Mouse (Mus musculus) embryonic facial prominence, embryonic 10.5 days (tissue): Measurements from ENCODE around the gene Dusp23. TPM values are rescaled to one million over a fixed set of nuclear protein-coding genes. Genes with fewer than 3 reads are reported as not detected.

Experiments
- DNase-seq: peaks from one replicate; pipeline ENCODE4 v3.0.0-alpha.2; 2017; ENCODE audit warnings: low spot score
- H3K27ac ChIP-seq: fragments of 300-500 bp; sonication (generic); replicated peaks from 2 replicates; pipeline ENCODE4 v1.5.1; 2016; ENCODE audit warnings: mild to moderate bottlenecking
- H3K27me3 ChIP-seq: fragments of 300-500 bp; sonication (generic); replicated peaks from 2 replicates; pipeline ENCODE4 v1.6.1; 2016; ENCODE audit warnings: low read depth, mild to moderate bottlenecking; ENCODE audit not compliant: poor library complexity, severe bottlenecking
- H3K36me3 ChIP-seq: fragments of 300-500 bp; sonication (generic); replicated peaks from 2 replicates; pipeline ENCODE4 v1.6.1; 2016; ENCODE audit warnings: mild to moderate bottlenecking, moderate library complexity
- H3K4me1 ChIP-seq: fragments of 300-500 bp; sonication (generic); 2 replicates; pipeline ENCODE4 v1.6.1; 2016
- H3K4me3 ChIP-seq: fragments of 300-500 bp; sonication (generic); 2 replicates; pipeline ENCODE4 v1.5.1; 2016; ENCODE audit warnings: mild to moderate bottlenecking, moderate library complexity
- H3K9me3 ChIP-seq: fragments of 300-500 bp; sonication (generic); 2 replicates; pipeline ENCODE4 v1.6.1; 2016; ENCODE audit warnings: mild to moderate bottlenecking
- WGBS: fragments of 180-500 bp; shearing (Covaris S2); methylation state at CpG from one replicate; pipeline ENCODE4 v1.1.7; 2016; 5-methylcytosine and 5-hydroxymethylcytosine counted together
- polyA plus RNA-seq: library from polyadenylated mRNA; unstranded; fragments of >200 nt; fragmentation: Nextera tagmentation; extraction: Ambion mirVana; gene quantifications from 2 replicates; pipeline ENCODE4 v1.2.1, GENCODE M21; 2016

Dusp23 gene
- polyA plus RNA-seq, 1 experiment from 2014 or later, result 9.9 TPM

DNA sequence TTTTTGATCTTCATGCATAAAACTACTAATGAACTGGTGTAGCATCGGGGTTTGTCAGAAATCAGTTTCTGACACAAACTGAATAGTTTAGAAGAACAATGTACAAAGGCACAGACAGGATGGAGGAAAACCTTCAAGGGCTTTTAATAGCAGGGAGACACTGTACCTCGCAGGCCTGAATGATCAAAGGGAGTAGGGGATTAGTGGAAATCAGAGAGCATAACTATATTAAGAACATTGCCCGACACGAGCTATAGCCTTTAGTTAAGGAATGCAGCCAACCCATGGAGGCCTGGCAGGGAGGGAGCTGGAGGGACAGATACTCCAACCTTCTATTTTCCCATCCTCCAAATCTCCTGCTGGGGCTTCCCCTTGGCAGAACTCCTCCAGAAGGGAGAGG lies 14.5 kb upstream of the Dusp23 start:
- no peak for DNase-seq
- 0 out of 2 replicates have a peak, but pooled peaks cover 3% of the 10 kb centered on the region for H3K4me1 ChIP-seq
- H3K27ac ChIP-seq, result no peak overlapping the region
- no peaks in the 10 kb centered on the region for H3K36me3 ChIP-seq
- H3K4me3 ChIP-seq, result no peak overlapping the region
- H3K9me3 ChIP-seq, result no peaks in the 10 kb centered on the region
- no peaks in the 10 kb centered on the region for H3K27me3 ChIP-seq
- WGBS, result 40% methylated on average over 4 of the region's 4 CpGs

DNA sequence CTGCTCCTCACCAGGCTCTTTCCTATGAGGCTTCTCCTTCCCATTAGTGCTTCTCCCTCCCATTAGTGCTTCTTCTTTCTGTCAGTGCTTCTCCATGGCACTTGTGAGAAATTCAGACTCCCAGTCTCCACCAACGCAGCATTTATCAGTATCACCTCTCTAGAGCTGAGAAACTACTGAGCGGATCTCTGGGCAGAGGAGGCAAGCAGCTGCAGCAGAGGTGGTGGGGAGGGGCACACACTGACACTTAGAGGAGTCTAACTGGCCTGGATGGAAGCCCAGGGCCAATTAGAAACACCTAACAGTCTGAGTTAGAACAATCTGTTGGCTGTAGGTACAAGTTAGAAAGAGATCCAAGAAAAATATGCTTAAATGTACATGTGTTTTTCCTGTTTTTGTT lies 6.0 kb upstream of the Dusp23 start:
- WGBS, result 64% methylated on average over 2 of the region's 2 CpGs
- DNase-seq, result no peak
- no peaks in the 10 kb centered on the region for H3K4me1 ChIP-seq
- no peaks in the 10 kb centered on the region for H3K27me3 ChIP-seq
- no peak overlapping the region for H3K4me3 ChIP-seq
- no peak overlapping the region for H3K27ac ChIP-seq
- no peaks in the 10 kb centered on the region for H3K9me3 ChIP-seq
- no peaks in the 10 kb centered on the region for H3K36me3 ChIP-seq

DNA sequence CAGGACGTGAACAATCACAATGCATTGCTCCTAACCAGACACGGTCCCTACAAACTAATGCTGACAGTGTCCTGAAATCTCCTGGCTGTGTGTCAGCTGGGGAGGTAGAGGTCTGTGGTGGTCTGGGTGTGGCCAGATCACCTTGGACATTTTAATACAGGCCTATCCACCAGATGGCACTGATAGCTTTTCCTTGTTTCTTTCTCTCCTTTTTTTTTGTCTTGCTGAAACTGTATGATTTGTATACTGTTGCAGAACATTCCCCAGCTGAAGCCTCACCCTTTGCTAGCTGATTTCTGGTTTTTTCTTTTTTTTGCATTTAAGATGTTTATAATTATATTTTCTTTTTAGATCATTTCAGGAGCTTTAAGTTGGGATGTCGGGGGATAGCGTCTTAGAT lies 5.0 kb upstream of the Dusp23 start:
- Histone ChIP-seq H3K4me3 (no peak overlapping the region), H3K36me3 (no peaks in the 10 kb centered on the region)
- 86% methylated on average over 4 of the region's 4 CpGs for WGBS

DNA sequence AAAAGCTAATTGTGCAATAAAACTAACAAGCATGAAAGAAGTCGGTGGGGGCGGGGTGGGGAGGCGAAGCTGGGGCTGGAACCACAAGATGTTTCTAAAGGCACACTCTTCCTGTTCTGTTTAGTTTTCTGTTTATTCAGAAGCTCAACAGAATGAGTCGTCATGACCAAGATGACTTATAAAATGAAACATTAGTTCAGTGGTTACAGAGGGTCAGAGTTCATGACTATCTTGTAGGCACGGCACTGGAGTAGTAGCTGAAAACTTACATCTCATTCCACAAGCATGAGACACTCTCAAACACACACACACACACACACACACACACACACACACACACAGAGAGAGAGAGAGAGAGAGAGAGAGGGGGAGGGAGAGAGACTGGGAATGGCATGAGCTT lies 3.5 kb upstream of the Dusp23 start:
- Histone ChIP-seq H3K4me1 (0 out of 2 replicates have a peak, but pooled peaks cover 9% of the 10 kb centered on the region), H3K27me3 (no peaks in the 10 kb centered on the region), H3K27ac (no peak overlapping the region), H3K36me3 (no peaks in the 10 kb centered on the region), H3K4me3 (no peak overlapping the region), H3K9me3 (no peaks in the 10 kb centered on the region)
- whole genome bisulfite sequencing, result 92% methylated on average over 5 of the region's 5 CpGs
- DNase-seq, result no peak

More for the DNA sequence above, 5.0 kb upstream of the Dusp23 start:
- Histone ChIP-seq H3K4me1 (no peaks in the 10 kb centered on the region), H3K27me3 (no peaks in the 10 kb centered on the region), H3K27ac (no peak overlapping the region), H3K9me3 (no peaks in the 10 kb centered on the region)
- DNase-seq, result no peak

DNA sequence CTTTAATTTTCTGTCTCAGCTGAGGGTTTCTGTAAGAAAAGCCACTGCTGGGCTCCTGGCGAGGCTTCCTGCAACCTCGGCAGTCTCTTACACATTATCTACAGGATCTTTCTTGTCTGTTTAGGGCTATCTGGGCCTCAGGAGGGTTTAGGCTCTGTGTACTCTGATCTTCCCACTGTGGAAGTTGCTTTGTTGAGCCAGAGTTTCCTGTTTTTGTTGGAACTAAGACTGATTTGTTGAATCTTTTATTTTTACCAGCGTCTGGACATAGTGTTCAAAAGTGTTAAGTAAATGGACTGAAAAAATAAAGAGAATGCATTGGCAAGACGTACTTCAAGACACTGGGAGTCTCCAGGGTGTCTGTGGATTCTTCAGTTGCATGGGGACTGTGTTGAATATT lies 2.5 kb upstream of the Dusp23 start:
- Histone ChIP-seq H3K4me1 (peaks cover 14% of the 10 kb centered on the region), H3K9me3 (no peaks in the 10 kb centered on the region), H3K4me3 (no peak overlapping the region), H3K27ac (no peak overlapping the region), H3K36me3 (no peaks in the 10 kb centered on the region), H3K27me3 (no peaks in the 10 kb centered on the region)
- DNase-seq, result no peak
- WGBS, result 60% methylated on average over 4 of the region's 4 CpGs

DNA sequence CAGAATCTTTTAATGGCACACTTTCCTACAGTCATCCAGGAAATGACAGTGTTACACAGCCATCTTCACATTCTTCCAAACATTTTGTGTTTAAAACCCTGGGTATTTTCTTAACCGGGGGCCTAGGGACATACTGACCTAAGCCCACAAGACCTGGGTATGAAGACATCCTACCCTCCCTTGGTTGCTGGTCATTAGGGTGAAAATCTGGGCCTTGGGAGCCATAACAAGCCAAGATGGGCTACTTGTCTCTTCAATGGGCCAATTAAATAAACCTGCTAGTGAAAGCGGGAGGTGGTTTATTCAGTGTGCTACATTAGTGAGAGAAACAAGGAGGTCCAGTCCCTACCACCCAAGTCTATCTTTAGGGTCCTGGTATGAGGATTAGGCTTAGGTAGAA lies 1.4 kb upstream of the Dusp23 start:
- H3K36me3 ChIP-seq, result no peaks in the 10 kb centered on the region
- DNase-seq, result no peak
- H3K4me1 ChIP-seq, result peaks cover 25% of the 10 kb centered on the region
- no peak overlapping the region for H3K4me3 ChIP-seq
- no peaks in the 10 kb centered on the region for H3K27me3 ChIP-seq
- H3K9me3 ChIP-seq, result no peaks in the 10 kb centered on the region
- no peak overlapping the region for H3K27ac ChIP-seq
- 88% methylated on average over 2 of the region's 2 CpGs for WGBS

DNA sequence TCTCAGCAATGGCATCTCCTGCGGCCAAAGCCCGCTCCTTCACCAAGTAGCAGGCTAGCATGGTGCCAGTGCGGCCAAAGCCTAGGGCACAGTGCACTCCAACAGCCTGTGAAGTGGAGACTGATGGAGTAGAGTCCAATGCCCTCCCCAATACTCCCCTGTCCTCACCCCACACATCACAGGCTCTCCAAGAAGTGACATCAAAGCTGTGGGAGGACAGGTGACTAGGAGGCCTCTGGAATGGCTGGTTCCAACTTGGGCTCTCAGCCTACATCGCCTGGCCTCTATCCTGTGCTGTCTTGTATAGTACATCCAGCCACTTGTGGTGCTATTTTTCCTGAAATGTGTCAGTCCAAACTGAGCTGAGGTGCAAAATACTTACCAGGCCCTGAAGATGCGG lies 1.0 kb downstream of the Dusp23 start:
- Histone ChIP-seq H3K27ac (no peak overlapping the region), H3K4me3 (no peak overlapping the region), H3K4me1 (peaks cover 28% of the 10 kb centered on the region), H3K36me3 (no peaks in the 10 kb centered on the region), H3K9me3 (no peaks in the 10 kb centered on the region), H3K27me3 (no peaks in the 10 kb centered on the region)
- WGBS, result 89% methylated on average over 5 of the region's 5 CpGs
- peak; percentile 14 for DNase-seq

DNA sequence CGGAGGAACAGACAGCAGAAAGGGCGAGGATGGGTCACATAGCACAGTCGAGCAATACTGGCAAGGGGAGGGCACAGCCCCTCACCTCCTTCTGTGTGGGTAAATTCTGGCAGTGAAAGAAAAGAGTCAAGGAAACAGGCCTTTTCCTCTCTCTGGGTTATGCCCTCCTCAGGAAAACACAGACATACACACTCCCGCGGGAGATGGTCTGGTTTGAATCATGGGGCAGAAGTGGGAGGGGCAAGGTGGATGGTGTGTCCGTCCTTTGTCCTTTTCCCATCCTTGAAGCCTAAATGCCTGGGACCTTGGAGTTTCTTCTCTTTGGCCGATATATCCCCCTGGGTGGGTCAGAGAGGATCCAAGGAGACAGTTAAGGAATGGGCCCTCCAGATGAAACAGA lies 2.9 kb downstream of the Dusp23 start:
- DNase-seq, result peak; percentile 72
- peak overlapping the region; percentile 78 for H3K27ac ChIP-seq

DNA sequence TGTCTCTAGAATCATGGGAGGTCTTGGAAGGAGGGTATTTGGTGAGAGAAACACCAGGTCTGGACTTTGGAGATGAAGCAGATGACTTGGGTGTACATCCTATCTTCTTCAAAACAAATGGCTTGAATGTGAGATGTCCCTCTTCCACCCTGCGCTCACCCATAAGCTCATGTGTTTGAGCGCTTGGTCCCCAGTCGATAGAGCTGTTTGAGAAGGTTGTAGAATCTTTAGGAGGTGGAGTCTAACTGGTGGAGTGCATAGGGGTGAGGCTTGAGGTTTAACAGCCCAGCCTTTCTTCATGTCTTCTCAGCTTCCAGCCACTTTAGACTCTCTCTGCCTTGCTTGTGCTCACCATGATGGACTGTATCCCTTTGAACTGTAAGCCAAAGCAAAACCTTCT lies 6.5 kb downstream of the Dusp23 start:
- Histone ChIP-seq H3K36me3 (no peaks in the 10 kb centered on the region), H3K27ac (no peak overlapping the region), H3K4me3 (no peak overlapping the region), H3K9me3 (no peaks in the 10 kb centered on the region), H3K4me1 (peaks cover 19% of the 10 kb centered on the region), H3K27me3 (peaks cover 10% of the 10 kb centered on the region; the same call in 1 of the 2 replicates)
- WGBS, result 91% methylated on average over 3 of the region's 3 CpGs
- no peak for DNase-seq

More for the DNA sequence above, 2.9 kb downstream of the Dusp23 start:
- Histone ChIP-seq H3K27me3 (no peaks in the 10 kb centered on the region), H3K4me3 (0 out of 2 replicates have a peak overlapping the region, but pooled peaks have one; percentile 2), H3K4me1 (peaks cover 28% of the 10 kb centered on the region), H3K9me3 (no peaks in the 10 kb centered on the region), H3K36me3 (no peaks in the 10 kb centered on the region)
- 38% methylated on average over 7 of the region's 7 CpGs for WGBS

DNA sequence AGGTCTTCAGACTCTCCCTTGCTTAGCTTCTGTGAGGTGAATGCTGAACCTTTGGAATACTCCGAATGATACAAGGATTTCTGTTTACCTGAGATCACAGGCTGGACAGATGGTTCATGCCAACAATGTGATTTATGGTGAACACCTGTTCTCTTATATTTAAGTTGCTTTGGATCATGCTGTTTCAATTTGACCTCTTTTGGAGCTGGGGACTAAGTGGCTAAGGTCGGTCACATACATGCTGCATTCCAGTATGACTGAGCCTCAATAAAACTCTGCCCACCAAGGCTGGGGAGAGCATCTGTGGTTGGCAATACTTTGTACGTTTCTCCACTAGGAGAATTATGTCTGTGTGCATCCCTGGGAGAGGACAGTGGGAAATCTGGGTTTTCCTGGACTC lies 8.7 kb downstream of the Dusp23 start:
- Histone ChIP-seq H3K27ac (no peak overlapping the region), H3K27me3 (peaks cover 18% of the 10 kb centered on the region), H3K9me3 (no peaks in the 10 kb centered on the region), H3K4me1 (peaks cover 2% of the 10 kb centered on the region), H3K4me3 (no peak overlapping the region), H3K36me3 (no peaks in the 10 kb centered on the region)
- no peak for DNase-seq
- 80% methylated on average over 3 of the region's 3 CpGs for WGBS

DNA sequence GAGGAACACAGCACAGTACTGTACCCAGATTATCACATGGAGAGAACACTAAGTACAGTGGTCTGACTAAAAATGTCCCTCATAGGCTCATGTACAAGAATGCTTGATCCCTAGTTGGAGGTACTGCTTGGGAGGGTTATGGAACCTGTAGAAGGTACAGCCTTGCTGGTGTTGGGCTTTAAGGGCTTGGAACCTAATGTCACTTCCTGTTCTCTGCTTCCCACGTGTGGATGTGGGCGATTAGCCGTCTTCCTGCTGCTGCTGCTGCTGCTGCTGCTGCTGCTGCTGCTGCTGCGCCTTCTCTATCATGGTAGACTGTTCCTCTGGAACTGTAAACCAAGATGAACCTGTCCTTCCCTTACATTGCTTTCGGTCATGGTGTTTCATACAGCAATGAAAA lies 9.2 kb downstream of the Dusp23 start:
- H3K36me3 ChIP-seq, result no peaks in the 10 kb centered on the region
- H3K27ac ChIP-seq, result no peak overlapping the region
- H3K27me3 ChIP-seq, result peaks cover 18% of the 10 kb centered on the region
- H3K4me3 ChIP-seq, result no peak overlapping the region
- 70% methylated on average over 5 of the region's 5 CpGs for WGBS
- no peak for DNase-seq
- no peaks in the 10 kb centered on the region for H3K4me1 ChIP-seq
- H3K9me3 ChIP-seq, result no peaks in the 10 kb centered on the region

DNA sequence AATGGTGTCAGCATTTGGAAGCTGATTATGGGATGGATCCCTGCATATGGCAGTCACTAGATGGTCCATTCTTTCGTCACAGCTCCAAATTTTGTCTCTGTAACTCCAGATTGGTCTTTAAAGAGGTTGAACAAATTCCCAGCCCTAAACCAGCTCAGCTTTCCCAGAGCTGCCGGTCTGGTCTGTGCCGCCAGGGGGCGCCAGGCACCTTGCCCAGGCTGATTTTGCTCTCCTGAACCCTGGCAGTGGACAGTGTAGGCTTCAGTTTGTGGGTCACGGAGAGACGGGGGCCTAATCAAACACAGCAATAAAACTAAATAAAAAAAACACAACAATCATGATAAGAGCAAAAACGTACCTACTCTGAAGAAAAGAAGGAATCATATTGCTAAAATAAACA lies 13.5 kb downstream of the Dusp23 start:
- H3K27me3 ChIP-seq, result peaks cover 27% of the 10 kb centered on the region
- H3K4me1 ChIP-seq, result peaks cover 22% of the 10 kb centered on the region
- no peak overlapping the region for H3K27ac ChIP-seq
- H3K9me3 ChIP-seq, result no peaks in the 10 kb centered on the region
- DNase-seq, result peak; percentile 82
- WGBS, result 12% methylated on average over 7 of the region's 7 CpGs
- H3K36me3 ChIP-seq, result no peaks in the 10 kb centered on the region
- no peak overlapping the region for H3K4me3 ChIP-seq

DNA sequence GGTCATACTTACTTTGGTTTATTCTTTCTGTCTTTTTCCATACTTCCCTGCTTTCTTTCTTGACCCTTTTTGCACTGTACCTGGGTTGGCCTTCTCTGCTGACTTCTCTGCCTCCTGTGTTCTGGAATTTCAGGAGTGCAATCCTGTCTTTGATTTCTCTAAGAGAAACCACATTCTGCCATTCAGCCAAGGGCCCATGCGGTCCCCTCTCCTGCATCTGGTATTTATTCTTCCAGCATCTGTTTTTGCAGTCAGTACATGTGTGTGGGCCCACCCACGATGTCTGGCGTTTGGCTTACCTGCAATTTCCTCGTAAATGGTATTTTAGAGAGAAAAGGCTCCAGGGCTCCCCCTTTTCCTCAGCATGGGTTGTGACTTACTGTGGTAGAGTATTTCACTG lies 14.6 kb downstream of the Dusp23 start:
- H3K9me3 ChIP-seq, result no peaks in the 10 kb centered on the region
- DNase-seq, result peak; percentile 72
- no peaks in the 10 kb centered on the region for H3K36me3 ChIP-seq
- 43% methylated on average over 4 of the region's 4 CpGs for WGBS
- H3K27ac ChIP-seq, result no peak overlapping the region
- no peak overlapping the region for H3K4me3 ChIP-seq
- H3K27me3 ChIP-seq, result peaks cover 27% of the 10 kb centered on the region
- H3K4me1 ChIP-seq, result peaks cover 22% of the 10 kb centered on the region
